Mouse (Mus musculus): ENCODE data around the gene Zdhhc18.

Gene Zdhhc18

DNA sequence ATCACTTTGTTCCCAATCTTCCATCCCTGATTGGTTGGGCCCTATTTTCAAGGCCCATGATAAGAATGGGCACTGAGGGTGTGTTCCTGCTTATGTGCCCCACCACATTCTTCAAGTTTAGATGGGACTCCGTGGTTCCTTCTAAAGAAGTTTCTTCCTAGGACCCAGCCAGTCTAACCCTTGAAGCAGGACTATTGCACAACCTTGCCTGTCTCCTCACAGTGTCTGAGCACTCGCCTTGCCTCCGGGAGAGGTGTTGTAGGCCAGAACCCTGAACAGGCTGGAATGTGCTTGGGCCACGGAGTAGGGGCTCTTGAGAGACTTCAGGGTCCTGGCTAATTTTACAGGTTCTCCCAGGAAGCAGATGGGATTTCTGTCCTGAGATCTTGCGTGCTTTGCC is 46.9 kb downstream of the Zdhhc18 start:
- no peak for DNase-seq (ENCODE audit: low spot score in 2 of 2)

DNA sequence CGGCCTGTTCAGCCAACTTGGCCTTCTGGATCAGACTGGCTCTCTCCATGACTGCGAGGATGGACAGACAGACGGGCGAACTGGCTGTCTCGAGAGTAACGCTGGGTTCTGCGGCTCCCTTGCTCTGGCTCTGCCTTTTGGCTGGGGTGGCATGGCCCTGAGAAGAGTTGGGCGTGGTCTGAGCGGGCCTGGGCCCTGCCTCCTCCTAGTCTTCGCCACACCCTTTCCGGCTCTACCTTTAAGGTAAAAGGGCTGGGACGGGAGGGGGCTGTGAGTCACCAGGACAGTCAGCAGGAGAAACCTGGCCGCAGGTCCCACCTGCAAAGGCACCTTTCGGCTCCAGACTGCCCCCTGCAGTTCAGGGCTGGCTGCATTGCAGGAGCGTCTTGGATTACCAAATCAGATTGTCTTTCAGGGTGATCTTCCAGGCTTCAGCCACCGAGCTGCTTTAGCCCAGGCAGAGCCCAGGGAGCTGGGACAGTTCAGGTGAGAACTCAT is 48.2 kb downstream of the Zdhhc18 start, which contains the start of gene Sfn:
Gene Sfn, minus strand, starts transcription at position 448 of the 498 bp plus-strand sequence.
- peak; percentile 57 to 79 for DNase-seq (ENCODE audit: low spot score in 2 of 2)

DNA sequence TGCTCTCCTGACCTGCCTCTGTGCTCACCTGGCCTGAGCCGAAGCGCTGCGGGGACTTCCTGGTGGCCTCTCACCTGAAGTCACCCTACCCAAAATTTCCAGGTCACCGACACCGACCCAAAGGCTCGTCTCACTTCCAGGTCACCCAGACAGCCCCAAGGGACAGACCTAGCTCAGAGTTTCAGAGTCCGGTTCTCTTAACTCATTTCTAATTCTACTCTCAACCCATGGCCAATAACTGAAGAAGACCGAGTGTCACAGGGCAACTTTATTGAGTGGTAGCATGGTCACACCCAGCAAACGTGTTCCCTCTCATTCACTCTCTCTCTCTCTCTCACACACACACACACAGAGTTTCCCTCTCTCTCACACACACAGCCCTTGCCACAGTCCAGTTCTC is 49.6 kb downstream of the Zdhhc18 start:
- no peak for DNase-seq (ENCODE audit: low spot score in 2 of 2)

DNA sequence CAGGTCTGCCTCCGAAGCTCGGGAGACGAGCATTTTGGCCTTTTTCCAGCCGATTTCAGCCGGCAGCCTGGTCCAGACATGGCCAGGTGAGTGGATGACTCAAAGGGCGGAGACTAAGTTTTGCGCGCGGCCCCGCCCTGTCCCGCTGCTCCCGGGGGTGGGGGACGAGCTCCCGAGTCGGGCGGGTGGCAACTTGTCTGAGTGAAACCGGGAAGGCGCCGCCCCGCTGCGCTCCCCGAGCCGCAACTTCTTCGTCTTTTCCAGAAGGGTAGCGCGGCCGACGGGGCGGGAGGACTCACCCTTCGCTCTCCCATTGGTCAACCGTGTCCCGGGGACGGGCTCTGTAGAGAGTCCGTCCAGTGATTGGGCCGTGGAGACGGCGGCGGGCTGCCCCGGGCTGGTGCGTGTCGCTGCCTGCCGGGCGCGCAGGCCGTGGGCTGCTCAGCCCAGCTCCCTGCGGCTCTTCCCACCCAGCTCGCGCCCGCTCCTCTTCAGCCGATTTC is 50.3 kb downstream of the Zdhhc18 start:
- DNase-seq (ENCODE audit: low spot score in 2 of 2), result peak; percentile 69 to 87

DNA sequence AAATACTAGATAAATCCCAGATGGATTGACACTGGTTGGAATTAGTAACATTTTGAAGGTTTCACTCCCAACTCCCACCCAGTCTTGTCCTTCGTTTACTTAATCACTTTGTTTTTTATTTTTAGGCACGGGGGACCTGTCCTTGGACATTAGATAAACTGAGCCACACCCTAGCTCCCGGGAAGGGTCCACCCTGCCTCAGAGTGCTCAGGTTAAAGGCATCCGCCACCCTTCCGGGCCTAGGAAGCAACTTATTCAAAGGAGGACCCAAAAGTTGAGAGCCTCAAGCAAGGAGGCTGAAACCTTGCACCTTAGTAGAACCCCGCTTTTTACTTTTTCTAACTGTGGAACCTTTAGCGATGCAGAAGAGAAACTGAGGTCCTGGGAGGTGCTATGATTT is 50.8 kb downstream of the Zdhhc18 start:
- no peak for DNase-seq (ENCODE audit: low spot score in 2 of 2)

DNA sequence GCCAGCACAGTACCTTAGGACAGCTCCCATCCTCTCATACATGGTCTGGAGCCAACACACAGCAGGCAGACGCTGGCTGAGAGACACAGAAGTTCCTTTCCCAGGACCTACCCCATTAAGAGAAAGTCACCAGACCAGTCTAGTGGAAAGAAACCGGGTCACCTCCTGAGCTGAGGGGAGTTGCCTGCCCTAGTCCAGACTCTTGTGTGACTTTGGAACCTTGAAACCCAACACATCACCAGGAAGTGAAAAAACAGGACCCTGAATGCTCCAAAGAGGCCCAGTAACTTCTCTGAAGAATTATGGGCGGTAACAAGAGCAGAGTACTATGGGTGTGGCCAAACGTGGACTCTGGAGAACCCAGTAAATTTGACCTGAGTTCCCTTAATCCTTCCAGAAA is 51.3 kb downstream of the Zdhhc18 start:
- no peak for DNase-seq (ENCODE audit: low spot score in 2 of 2)

DNA sequence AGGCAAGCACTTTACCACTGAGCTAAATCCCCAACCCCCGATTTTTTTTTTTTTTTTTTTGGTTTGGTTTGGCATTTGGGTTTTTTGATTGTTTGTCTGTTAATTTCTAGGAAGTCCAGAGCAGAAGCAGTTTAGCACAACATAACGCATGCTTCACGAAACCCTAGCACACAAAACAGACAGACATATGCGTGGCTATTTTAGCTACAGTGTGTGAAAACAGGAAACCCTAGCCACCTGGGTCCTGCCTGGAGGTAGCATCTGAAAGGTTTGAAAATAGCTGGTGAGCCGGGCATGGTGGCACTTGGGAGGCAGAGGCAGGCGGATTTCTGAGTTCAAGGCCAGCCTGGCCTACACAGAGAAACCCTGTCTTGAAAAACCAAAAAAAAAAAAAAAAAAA is 53.9 kb downstream of the Zdhhc18 start:
- no peak for DNase-seq (ENCODE audit: low spot score in 2 of 2)

DNA sequence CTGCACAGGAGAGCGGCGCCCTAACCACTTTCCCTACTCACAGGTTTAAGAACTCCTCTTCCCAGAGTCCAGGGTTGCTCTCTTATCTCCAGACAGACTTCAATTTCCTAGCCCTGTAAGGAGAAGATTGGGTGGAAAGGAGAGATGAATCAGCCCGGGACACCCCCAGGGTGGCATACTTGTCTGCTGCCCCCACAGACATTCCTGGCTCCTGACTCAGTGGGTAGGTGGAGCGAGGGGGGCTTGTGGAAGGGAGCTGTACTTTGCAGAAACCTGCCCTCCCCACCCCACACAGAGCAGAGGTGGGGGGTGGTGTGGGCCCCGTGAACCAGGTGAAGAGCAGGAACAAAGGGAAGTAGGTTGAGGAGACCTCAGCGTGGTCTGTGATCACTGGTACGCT is 54.4 kb downstream of the Zdhhc18 start:
- no peak for DNase-seq (ENCODE audit: low spot score in 2 of 2)

DNA sequence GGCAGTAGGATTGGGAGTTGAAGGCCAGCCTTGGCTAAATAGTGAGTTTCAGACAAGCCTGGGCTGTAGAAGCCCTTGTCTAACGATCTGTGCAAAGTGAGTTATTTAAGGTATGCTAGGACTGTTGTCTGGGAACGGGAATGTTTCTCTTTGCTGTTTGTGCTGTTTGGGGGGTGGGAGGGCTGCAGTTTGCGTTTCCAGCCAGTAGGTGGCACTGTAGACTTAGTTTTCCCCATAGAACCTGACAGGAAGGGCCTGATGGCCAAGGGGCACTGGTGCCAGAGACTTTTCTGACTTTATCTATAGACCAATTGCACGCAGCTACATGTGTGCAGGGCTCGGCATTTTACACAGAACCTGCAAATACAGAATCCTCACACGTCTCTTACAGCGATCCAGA is 57.4 kb downstream of the Zdhhc18 start:
- peak; percentile 60 to 74 for DNase-seq (ENCODE audit: low spot score in 2 of 2)

DNA sequence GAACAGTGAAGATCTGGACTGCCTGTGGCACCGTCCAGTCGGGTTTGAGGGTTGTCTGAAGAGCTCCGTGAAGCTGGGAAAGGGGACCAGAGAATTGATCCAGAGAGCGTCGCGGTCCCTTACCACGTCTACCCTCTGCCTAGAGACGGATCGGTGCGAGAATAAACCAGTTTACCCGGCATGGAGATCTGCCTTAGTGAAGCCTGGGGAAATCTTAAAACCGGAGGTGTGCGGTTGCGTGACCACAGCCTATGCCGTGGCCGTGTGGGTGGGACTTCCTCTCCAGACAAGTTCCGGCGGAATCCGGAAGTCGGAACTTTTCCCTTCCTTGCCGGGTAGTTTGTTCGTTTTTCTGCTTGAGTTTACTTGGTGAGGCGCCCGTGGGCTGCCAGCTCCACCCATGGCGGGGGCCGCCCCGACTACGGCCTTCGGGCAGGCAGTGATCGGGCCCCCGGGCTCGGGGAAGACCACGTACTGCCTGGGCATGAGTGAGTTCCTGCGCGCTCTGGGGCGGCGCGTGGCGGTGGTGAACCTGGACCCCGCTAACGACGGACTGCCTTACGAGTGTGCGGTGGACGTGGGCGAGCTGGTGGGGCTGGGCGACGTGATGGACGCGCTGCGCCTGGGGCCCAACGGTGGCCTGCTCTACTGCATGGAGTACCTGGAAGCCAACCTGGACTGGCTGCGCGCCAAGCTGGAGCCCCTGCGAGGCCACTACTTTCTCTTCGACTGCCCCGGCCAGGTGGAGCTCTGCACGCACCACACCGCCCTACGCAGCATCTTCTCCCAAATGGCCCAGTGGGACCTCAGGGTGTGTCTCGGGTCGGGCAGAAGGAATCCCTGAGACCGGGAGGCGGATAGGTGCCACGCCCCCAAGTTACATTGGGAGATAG is 65.6 kb downstream of the Zdhhc18 start, which contains the start of gene Gpn2:
Gene Gpn2, plus strand, starts transcription at position 304 of the 893 bp plus-strand sequence.
- DNase-seq (ENCODE audit: low spot score in 2 of 2), result peak; percentile 62 to 89

DNA sequence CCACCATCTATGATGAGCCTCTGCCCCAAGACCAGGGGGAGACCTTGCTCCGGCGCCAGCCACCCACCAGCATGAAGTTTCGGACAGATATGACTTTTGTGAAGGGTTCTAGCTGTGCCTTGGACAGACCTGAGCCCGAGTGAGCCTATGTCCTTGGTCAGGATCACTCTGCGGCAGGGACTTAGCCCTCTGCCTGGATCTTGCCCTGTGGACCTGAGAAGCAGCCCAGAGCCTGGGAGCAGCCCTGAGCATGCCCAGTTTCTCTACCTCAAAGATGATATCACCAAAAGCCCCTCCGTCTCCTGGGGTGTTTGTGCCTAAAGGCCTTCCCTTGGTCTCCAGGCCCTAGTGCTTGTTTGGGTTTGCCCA is 66.3 kb downstream of the Zdhhc18 start:
- no peak for DNase-seq (ENCODE audit: low spot score in 2 of 2)

DNA sequence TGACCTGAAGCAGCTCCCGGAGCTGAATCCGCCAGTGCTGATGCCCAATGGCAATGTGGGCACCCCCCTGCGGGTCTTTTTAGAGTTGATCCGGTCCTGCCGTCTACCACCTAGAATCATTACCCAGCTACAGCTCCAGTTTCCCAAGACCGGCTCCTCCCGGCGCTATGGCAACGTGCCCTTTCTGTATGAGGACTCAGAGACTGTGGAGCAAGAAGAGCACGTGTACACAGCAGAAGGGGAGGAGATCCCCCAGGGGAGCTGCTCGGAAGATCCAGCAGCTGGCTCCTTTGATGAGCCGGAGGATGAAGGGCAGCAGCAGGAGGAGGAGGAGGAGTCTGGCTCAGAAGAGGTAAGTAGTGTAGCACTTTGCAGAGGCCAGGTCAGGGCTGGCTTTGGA is 72.0 kb downstream of the Zdhhc18 start:
- DNase-seq (ENCODE audit: low spot score in 2 of 2), result no peak

DNA sequence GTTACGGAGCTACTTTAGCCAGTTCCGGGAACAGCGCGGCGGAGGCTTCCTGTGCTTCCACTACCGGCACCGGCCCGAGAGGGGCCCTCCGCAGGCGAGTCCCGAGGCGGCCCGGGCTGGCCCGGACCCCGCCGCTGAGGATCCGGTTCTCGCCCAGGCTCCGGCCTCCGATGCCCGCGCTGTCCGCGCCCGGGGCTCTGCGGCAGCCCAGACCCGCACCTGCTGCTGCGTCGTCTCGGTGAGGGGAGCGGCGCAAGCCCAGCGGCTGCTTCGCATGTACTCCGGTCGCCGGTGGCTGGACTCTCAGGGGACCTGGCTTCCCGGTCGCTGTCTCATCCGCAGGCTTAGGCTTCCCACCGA is 75.1 kb downstream of the Zdhhc18 start:
- no peak for DNase-seq (ENCODE audit: low spot score in 2 of 2)

DNA sequence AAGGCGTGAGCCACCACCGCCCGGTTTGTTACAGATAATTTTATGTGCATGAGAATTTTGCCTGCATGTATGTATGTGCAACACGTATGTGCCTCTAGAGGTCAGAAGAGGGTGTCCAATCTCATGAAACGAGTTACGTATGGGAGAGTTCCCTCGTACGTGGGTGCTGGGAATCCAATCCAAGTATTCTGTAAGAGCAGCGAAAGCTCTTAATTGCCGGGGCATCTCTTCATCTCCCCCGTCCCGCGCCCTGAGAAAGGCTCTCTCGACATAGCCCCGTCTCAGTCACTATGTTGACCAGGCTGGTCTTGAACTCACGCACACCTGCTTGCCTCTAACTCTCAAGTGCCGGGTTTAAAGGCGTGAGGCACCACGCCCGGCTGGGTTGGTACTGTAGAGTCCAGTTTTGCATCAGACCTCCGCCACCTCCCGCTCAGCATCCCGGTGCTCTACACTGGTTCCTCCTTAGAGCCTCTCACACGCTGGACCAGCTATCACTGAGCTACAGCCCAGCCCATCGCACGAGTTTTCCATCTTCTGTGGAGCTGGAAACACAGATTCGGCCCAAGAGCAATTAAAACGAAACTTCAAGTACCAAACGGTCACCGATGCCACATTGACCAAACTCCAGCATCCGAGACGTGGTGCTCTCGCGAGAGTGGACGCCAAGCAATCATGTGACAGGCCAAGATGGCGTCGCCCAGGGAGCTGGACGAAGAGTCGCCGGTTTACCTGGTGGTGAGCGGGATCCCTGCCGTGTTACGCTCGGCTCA is 75.7 kb downstream of the Zdhhc18 start, which contains the start of gene Gpatch3:
Gene Gpatch3, plus strand, starts transcription at position 676 of the 773 bp plus-strand sequence.
- peak; percentile 88 to 95 for DNase-seq (ENCODE audit: low spot score in 2 of 2)

DNA sequence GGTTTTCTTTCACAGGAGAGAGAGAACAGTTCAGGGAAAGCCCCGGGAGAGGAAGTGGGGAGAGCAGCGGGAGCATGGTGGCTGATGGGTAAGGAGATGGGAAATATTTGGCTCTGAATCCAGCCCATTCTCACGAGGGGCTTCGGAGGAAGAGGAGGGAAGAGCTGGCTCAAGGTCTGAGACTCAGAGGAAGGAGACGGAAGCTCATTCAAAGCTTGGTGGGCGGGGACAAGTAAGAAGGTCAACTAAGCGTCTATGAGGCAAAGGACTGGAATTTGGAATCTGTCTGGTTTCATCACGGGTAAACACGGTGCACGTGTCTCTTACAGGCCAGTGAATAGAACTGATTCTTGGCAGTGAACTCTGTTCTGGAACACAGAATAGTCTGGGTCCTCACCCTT is 79.9 kb downstream of the Zdhhc18 start:
- DNase-seq (ENCODE audit: low spot score in 2 of 2), result no peak

DNA sequence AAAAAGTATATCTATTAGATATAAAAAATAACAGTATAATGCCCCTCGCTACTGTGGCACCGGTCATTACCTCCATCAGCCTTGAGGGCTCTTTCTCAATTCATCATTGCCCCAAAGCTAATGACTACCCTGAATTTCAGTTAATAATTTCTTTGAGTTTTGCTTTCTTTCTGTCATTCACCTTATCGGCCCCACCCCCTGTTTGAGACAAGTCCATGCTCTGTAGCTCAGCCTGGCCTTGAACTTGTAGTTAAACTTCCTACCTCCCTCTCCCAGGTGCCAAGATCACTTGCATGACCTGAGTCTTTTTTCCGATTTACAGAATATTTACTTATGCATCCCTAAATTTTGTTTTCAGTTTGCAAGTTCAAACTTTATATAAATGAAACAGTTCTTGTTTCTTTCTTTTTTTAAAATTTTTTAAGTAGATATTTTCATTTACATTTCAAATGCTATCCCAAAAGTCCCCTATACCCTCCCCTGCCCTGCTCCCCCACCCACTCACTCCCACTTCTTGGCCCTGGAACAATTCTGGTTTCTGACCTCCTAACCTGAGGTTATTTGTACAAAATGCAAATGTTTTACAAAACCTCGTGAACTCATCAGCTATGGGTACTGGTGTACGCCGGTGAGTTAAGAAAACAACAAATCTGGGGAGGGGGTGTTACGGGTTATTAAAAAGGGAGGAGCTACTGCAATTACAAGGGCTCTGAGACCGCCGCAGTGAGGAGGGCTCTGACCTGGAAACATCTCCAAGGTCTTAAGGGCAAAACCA is 80.5 kb downstream of the Zdhhc18 start:
- no peak for DNase-seq (ENCODE audit: low spot score in 2 of 2)

DNA sequence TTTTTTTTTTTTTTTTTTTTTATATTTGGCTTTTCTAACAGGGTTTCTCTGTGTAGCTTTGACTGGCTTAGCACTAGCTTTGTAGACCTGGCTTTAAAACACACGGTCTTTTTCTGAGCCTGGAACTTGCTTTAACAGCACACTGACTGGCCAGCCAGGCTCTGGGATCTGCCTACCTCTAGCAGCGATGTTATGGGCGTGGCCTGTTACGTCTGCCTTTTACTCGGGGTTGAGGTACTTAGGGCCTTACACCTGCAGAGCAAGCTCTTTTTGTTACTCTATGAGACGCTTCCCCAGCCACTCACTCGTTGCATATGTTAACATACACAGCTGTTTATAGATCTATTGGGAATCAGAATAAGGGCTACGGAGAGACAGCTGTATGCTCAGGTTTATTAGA is 82.7 kb downstream of the Zdhhc18 start:
- DNase-seq (ENCODE audit: low spot score in 2 of 2), result no peak

DNA sequence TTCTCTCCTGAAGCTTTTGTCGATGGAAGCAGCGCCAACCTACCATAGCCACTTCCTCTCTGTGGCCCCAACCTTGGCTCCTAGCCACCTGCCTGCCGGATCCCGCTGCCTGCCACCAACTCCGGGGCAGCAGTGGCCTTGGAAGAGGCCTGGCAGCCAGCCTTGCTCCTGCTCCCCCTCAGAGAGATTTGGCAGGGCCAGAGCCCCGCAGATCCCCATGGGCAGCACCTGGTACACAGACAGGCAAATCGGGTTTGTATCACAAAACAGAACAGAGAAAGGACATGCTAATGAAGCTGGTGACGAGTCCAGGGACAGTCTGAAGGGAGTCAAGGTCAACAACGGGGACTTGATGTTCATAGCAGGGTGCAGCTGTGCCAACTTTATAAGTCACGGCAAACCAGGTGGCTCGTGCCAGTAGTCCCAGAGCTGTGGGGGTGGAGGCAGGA is 86.8 kb downstream of the Zdhhc18 start:
- DNase-seq (ENCODE audit: low spot score in 2 of 2), result no peak

DNA sequence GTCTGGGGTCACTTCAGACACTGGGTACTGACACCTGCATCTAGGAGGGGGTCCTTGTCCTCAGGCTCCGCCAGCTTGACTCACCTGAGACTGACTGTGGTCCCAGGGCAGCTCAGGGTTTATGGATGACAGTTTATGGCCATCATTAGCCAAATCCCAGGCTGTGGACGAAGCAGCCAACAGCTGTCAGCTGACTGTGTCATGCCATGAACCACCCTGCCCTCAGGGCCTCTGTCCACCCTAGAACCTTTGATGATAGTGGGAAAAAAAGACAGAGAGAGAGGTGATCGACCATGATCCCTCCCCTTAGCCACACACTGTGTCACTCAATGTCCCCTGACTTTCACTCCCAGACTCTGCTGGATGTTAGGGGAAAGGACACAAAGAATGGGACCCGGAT is 88.3 kb downstream of the Zdhhc18 start:
- no peak for DNase-seq (ENCODE audit: low spot score in 2 of 2)

DNA sequence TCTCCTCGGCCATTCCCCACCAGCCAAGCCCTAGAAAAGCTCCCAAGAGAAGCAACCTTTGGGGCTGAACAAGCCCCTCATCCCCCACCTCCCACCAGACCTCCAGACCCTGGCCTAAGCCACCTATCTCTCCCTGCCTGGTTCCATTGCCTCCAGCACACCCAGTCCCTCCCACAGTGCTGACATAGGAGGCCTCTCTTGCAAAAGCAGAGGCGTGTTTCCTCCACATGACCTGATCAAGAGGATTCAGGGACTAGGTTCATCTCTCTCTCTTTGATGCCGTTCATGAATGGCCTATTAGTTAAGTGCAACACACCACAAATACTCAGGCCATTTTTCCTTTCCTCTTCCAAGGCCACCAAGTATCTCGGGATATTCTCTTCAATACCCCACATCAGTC is 90.1 kb downstream of the Zdhhc18 start:
- no peak for DNase-seq (ENCODE audit: low spot score in 2 of 2)

DNA sequence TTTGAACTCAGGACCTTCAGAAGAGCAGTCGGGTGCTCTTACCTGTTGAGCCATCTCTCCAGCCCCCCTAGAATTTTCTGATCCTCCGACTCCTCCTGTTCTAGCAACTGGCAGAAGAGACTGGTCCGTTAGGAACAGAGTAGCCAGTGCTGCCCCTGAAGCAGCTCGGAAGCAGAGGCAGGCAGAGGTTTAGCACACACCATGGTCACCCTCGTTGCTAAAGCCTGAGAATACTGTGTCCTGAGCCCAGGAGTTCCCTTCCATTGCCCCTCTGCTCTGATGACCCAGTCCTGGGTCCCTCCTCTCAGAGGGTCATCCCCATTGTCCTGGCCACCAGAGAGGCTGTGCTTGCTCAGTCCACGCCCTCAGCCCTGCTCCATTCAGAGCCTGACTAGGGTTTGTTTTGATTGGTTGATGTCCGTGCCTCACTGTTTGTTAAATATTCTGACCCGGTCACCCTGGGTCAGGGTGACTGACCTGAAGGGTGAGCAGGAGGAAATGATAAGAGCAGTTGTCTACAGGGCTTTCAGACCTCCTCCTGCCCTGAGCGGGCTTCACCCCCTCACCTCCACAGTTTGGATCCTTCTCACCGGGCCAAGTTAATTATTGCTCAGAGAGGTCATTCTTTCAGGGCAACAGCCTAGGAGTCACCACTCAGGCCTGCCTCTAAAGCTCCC is 92.8 kb downstream of the Zdhhc18 start:
- DNase-seq (ENCODE audit: low spot score in 2 of 2), result no peak
